Mouse (Mus musculus): ENCODE results near the gene Pdrg1. TPM values are rescaled to one million over a fixed set of nuclear protein-coding genes. Genes with fewer than 3 reads are reported as not detected.

Pdrg1 gene
- polyA plus RNA-seq, 1 experiment = 86.3 TPM

- peak in 1 of 2 experiments; percentile 56 for DNase-seq (ENCODE audit: extremely low spot score in 1 of 2, low spot score in 1 of 2)
These were observed 17.0 kb upstream of the Pdrg1 start for GRCm38 (mm10) chr2:153032083-153032842.

- DNase-seq (ENCODE audit: extremely low spot score in 1 of 2, low spot score in 1 of 2) = peak in 1 of 2 experiments; percentile 29
These were observed 16.2 kb upstream of the Pdrg1 start, which contains the start of gene Xkr7 for GRCm38 (mm10) chr2:153031126-153032082. Xkr7 (plus strand) TSS chr2:153031852.

GRCm38 (mm10) chr2:153030422-153030821 is 15.2 kb upstream of the Pdrg1 start:
- no peak for DNase-seq (ENCODE audit: extremely low spot score in 1 of 2, low spot score in 1 of 2)

- DNase-seq (ENCODE audit: extremely low spot score in 1 of 2, low spot score in 1 of 2) = no peak
These were observed 12.3 kb upstream of the Pdrg1 start for GRCm38 (mm10) chr2:153027501-153027900.

GRCm38 (mm10) chr2:153026052-153026451 is 10.8 kb upstream of the Pdrg1 start:
- no peak for DNase-seq (ENCODE audit: extremely low spot score in 1 of 2, low spot score in 1 of 2)

GRCm38 (mm10) chr2:153022855-153023254 is 7.6 kb upstream of the Pdrg1 start:
- peak in 1 of 2 experiments; percentile 43 for DNase-seq (ENCODE audit: extremely low spot score in 1 of 2, low spot score in 1 of 2)

- no peak for DNase-seq (ENCODE audit: extremely low spot score in 1 of 2, low spot score in 1 of 2)
These were observed 5.9 kb upstream of the Pdrg1 start for GRCm38 (mm10) chr2:153021163-153021562.

- no peak for DNase-seq (ENCODE audit: extremely low spot score in 1 of 2, low spot score in 1 of 2)
These were observed 4.1 kb upstream of the Pdrg1 start for GRCm38 (mm10) chr2:153019355-153019754.

GRCm38 (mm10) chr2:153016786-153017185 is 1.6 kb upstream of the Pdrg1 start:
- DNase-seq (ENCODE audit: extremely low spot score in 1 of 2, low spot score in 1 of 2) = no peak

GRCm38 (mm10) chr2:153015804-153016203 is 577 bp upstream of the Pdrg1 start:
- DNase-seq (ENCODE audit: extremely low spot score in 1 of 2, low spot score in 1 of 2) = peak in 1 of 2 experiments; percentile 28

- DNase-seq (ENCODE audit: extremely low spot score in 1 of 2, low spot score in 1 of 2) = peak; percentile 37 to 63
These were observed 1.3 kb downstream of the Pdrg1 start for GRCm38 (mm10) chr2:153013724-153014515.

- no peak for DNase-seq (ENCODE audit: extremely low spot score in 1 of 2, low spot score in 1 of 2)
These were observed 5.8 kb downstream of the Pdrg1 start for GRCm38 (mm10) chr2:153009192-153009973.

GRCm38 (mm10) chr2:153005981-153006380 is 9.2 kb downstream of the Pdrg1 start:
- no peak for DNase-seq (ENCODE audit: extremely low spot score in 1 of 2, low spot score in 1 of 2)

GRCm38 (mm10) chr2:153003681-153004338 is 11.4 kb downstream of the Pdrg1 start:
- DNase-seq (ENCODE audit: extremely low spot score in 1 of 2, low spot score in 1 of 2) = no peak

- no peak for DNase-seq (ENCODE audit: extremely low spot score in 1 of 2, low spot score in 1 of 2)
These were observed 12.6 kb downstream of the Pdrg1 start for GRCm38 (mm10) chr2:153002492-153003248.

GRCm38 (mm10) chr2:152997046-152997445 is 18.2 kb downstream of the Pdrg1 start:
- DNase-seq (ENCODE audit: extremely low spot score in 1 of 2, low spot score in 1 of 2) = no peak

GRCm38 (mm10) chr2:152991529-152991928 is 23.7 kb downstream of the Pdrg1 start:
- DNase-seq (ENCODE audit: extremely low spot score in 1 of 2, low spot score in 1 of 2) = no peak

GRCm38 (mm10) chr2:152985582-152985981 is 29.6 kb downstream of the Pdrg1 start:
- DNase-seq (ENCODE audit: extremely low spot score in 1 of 2, low spot score in 1 of 2) = peak in 1 of 2 experiments; percentile 13
